Mouse (Mus musculus): ENCODE measurements around the gene Rab12. TPM values are rescaled to one million over a fixed set of nuclear protein-coding genes. Genes with fewer than 3 reads are reported as not detected.

The Rab12 gene
- polyA plus RNA-seq, 1 experiment: 46.9 TPM

DNA sequence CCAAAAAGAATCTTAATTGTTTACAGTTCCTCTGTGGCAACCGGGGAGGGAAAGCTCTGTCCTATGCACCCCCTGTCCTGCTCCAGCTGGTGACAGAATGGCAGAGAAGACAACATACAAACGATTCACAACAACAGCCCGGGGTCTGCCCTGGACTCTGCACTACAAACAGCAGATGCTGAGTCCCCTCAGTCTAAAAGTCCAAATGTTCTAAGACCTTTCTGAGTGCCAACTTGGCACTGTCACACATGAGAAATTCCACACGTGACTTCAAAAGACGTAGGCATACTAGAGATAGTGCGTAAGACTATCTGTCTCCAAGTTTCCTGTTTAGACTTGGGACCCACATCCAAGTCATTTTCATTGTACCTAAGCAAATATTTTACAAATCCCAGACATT is 16.7 kb downstream of the Rab12 start:
- TF ChIP-seq TCF3 (IDR thresholded peaks at IDR 0.05; ENCODE audit: insufficient read length, low read depth) (no peak), USF1 (IDR thresholded peaks at IDR 0.05; ENCODE audit: low read depth) (no peak), TCF12 (IDR thresholded peaks at IDR 0.05; ENCODE audit: insufficient read depth, poor library complexity, severe bottlenecking) (no peak), E2F4 (IDR thresholded peaks at IDR 0.05; ENCODE audit: insufficient read depth) (no peak), MYOD1 (IDR thresholded peaks at IDR 0.05; ENCODE audit: control insufficient read depth in 1 of 3, insufficient read length in 2 of 3, low read depth in 2 of 3) (no peak), REST (IDR thresholded peaks at IDR 0.05; ENCODE audit: insufficient read depth, insufficient read length) (no peak), MAX (IDR thresholded peaks at IDR 0.05; ENCODE audit: low read depth) (no peak), SRF (IDR thresholded peaks at IDR 0.05; ENCODE audit: control insufficient read depth, insufficient read length, low read depth) (no peak), CEBPB (IDR thresholded peaks at IDR 0.05; ENCODE audit: insufficient read depth, poor library complexity, severe bottlenecking) (no peak), MYOG (IDR thresholded peaks at IDR 0.05; ENCODE audit: control insufficient read depth in 1 of 3, insufficient read depth in 1 of 3, insufficient read length in 2 of 3, low read depth in 2 of 3) (no peak), POLR2A (IDR thresholded peaks at IDR 0.05; ENCODE audit: insufficient read length, low read depth) (no peak), POLR2AphosphoS2 (IDR thresholded peaks at IDR 0.05; ENCODE audit: insufficient read length, low read depth) (no peak)
- Histone ChIP-seq H3ac (ENCODE audit: control insufficient read depth, insufficient read length) (no peak overlapping the region), H3K27me3 (ENCODE audit: control insufficient read depth, insufficient read depth, insufficient read length) (no peaks in the 10 kb centered on the region), H3K79me2 (ENCODE audit: control insufficient read depth, insufficient read depth) (peaks cover 2% of the 10 kb centered on the region), H3K4me3 (no peak overlapping the region), H3K36me3 (ENCODE audit: control insufficient read depth, insufficient read depth) (peaks cover 5% of the 10 kb centered on the region), H3K4me2 (ENCODE audit: low read depth) (no peak overlapping the region)

DNA sequence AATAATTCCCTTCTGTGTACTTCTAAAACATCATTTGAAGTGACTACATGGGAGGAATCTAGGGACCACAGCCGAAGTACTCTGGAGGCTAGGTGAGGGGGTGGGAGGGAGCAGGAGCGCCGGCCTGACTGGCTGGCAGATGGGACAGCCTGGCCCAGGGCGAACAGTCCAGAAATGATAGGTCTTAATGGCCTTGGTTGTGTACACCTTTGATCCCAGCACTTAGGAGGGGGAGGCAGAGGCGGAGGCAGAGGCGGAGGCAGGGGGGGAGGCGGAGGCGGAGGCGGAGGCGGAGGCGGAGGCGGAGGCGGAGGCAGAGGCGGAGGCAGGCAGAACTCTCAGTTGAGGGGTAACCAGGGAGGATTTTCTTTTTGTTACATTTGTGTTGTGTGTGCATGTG is 20.9 kb downstream of the Rab12 start:
- Histone ChIP-seq H3K36me3 (ENCODE audit: control insufficient read depth, insufficient read depth) (peaks cover 32% of the 10 kb centered on the region), H3K79me2 (ENCODE audit: control insufficient read depth, insufficient read depth) (no peaks in the 10 kb centered on the region), H3K27me3 (ENCODE audit: control insufficient read depth, insufficient read depth, insufficient read length) (no peaks in the 10 kb centered on the region), H3K4me3 (no peak overlapping the region), H3K4me2 (ENCODE audit: low read depth) (no peak overlapping the region), H3ac (ENCODE audit: control insufficient read depth, insufficient read length) (no peak overlapping the region)
- TF ChIP-seq SRF (IDR thresholded peaks at IDR 0.05; ENCODE audit: control insufficient read depth, insufficient read length, low read depth) (no peak), REST (IDR thresholded peaks at IDR 0.05; ENCODE audit: insufficient read depth, insufficient read length) (no peak), MAX (IDR thresholded peaks at IDR 0.05; ENCODE audit: low read depth) (no peak), POLR2A (IDR thresholded peaks at IDR 0.05; ENCODE audit: insufficient read length, low read depth) (no peak), POLR2AphosphoS2 (IDR thresholded peaks at IDR 0.05; ENCODE audit: insufficient read length, low read depth) (no peak), CEBPB (IDR thresholded peaks at IDR 0.05; ENCODE audit: insufficient read depth, poor library complexity, severe bottlenecking) (no peak), MYOG (IDR thresholded peaks at IDR 0.05; ENCODE audit: control insufficient read depth in 1 of 3, insufficient read depth in 1 of 3, insufficient read length in 2 of 3, low read depth in 2 of 3) (no peak), USF1 (IDR thresholded peaks at IDR 0.05; ENCODE audit: low read depth) (no peak), MYOD1 (IDR thresholded peaks at IDR 0.05; ENCODE audit: control insufficient read depth in 1 of 3, insufficient read length in 2 of 3, low read depth in 2 of 3) (no peak)

DNA sequence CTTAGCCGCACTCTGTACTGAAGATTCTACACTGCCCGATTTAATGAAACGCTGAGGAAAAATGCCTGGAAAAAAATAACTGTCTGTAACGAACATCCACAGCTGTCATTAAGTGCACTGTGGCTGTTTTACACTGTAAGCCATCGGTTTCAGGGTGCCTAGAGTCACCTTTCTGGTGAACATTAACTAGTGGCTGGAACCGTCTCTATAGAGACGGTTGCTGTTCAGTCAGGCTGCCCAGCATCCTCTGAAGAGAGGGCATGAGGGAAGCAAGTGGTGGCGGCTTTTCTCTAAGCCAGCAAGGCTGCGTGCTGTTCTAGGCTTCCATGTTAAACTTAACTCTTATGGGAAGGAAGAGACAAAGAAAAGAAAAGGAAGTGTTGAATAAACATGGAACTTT is 22.9 kb downstream of the Rab12 start:
- Histone ChIP-seq H3K27me3 (ENCODE audit: control insufficient read depth, insufficient read depth, insufficient read length) (no peaks in the 10 kb centered on the region), H3ac (ENCODE audit: control insufficient read depth, insufficient read length) (no peak overlapping the region), H3K4me2 (ENCODE audit: low read depth) (no peak overlapping the region), H3K4me3 (no peak overlapping the region), H3K36me3 (ENCODE audit: control insufficient read depth, insufficient read depth) (peaks cover 32% of the 10 kb centered on the region), H3K79me2 (ENCODE audit: control insufficient read depth, insufficient read depth) (no peaks in the 10 kb centered on the region)
- no peak for TF ChIP-seq E2F4 (IDR thresholded peaks at IDR 0.05; ENCODE audit: insufficient read depth)
- no peak for TF ChIP-seq POLR2A (IDR thresholded peaks at IDR 0.05; ENCODE audit: insufficient read length, low read depth)
- TF ChIP-seq CEBPB (IDR thresholded peaks at IDR 0.05; ENCODE audit: insufficient read depth, poor library complexity, severe bottlenecking): no peak
- TF ChIP-seq MYOG (IDR thresholded peaks at IDR 0.05; ENCODE audit: control insufficient read depth in 1 of 3, insufficient read depth in 1 of 3, insufficient read length in 2 of 3, low read depth in 2 of 3): no peak
- TF ChIP-seq REST (IDR thresholded peaks at IDR 0.05; ENCODE audit: insufficient read depth, insufficient read length): no peak
- no peak for TF ChIP-seq POLR2AphosphoS2 (IDR thresholded peaks at IDR 0.05; ENCODE audit: insufficient read length, low read depth)
- no peak for TF ChIP-seq SRF (IDR thresholded peaks at IDR 0.05; ENCODE audit: control insufficient read depth, insufficient read length, low read depth)
- no peak for TF ChIP-seq USF1 (IDR thresholded peaks at IDR 0.05; ENCODE audit: low read depth)
- TF ChIP-seq MYOD1 (IDR thresholded peaks at IDR 0.05; ENCODE audit: control insufficient read depth in 1 of 3, insufficient read length in 2 of 3, low read depth in 2 of 3): no peak
- no peak for TF ChIP-seq TCF12 (IDR thresholded peaks at IDR 0.05; ENCODE audit: insufficient read depth, poor library complexity, severe bottlenecking)
- no peak for TF ChIP-seq TCF3 (IDR thresholded peaks at IDR 0.05; ENCODE audit: insufficient read length, low read depth)
- TF ChIP-seq MAX (IDR thresholded peaks at IDR 0.05; ENCODE audit: low read depth): no peak

DNA sequence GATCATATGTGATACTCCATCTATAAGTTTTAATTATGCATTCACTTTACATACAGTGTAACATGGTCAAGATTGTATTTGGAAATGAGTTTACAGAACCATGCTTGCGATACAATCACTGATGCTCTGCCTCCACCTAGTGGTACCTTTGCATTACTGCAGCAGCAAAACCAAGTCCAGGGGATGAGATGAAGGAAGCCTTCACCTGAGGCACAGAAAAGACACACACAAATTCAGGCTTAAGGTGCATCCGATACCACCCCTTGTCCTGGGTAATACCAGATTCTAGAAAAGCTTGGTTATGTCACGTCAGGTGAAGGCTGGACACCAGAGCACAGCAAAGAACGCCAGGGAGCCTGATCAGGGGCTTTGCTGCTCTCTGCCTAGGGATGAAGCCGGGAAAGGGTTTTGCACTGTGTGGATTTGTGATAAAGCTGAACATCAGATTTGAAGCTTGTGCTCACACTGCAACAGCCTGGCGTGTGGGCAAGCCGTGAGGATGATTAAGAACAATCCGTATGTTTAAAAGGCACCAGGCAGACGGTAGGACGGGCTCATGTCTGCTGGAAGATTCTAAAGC is 29.4 kb downstream of the Rab12 start:
- Histone ChIP-seq H3K36me3 (ENCODE audit: control insufficient read depth, insufficient read depth) (peaks cover 13% of the 10 kb centered on the region), H3K4me3 (no peak overlapping the region), H3ac (ENCODE audit: control insufficient read depth, insufficient read length) (no peak overlapping the region), H3K27me3 (ENCODE audit: control insufficient read depth, insufficient read depth, insufficient read length) (no peaks in the 10 kb centered on the region), H3K79me2 (ENCODE audit: control insufficient read depth, insufficient read depth) (no peaks in the 10 kb centered on the region), H3K4me2 (ENCODE audit: low read depth) (no peak overlapping the region)
- TF ChIP-seq MAX (IDR thresholded peaks at IDR 0.05; ENCODE audit: low read depth) (no peak), POLR2AphosphoS2 (IDR thresholded peaks at IDR 0.05; ENCODE audit: insufficient read length, low read depth) (no peak)

DNA sequence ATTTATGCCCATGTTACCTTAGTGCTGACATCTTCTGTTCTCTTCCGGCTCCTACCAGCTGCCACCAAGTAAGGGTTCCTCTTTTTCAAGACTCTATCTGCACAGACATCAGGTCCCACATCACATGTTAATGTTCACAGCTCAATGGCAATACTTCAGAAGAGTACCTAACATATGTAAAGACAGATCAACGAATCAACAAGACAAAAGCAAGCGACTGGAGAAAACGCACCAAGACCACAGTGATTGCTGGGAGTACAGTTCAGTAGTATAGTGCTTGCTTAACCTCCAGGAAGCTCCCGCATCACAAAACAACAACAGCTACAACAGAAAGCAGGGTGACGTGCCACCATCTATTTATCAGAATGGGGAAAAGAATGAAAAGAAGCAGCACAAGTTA is 33.0 kb downstream of the Rab12 start:
- Histone ChIP-seq H3K4me3 (no peak overlapping the region), H3K4me2 (ENCODE audit: low read depth) (no peak overlapping the region), H3ac (ENCODE audit: control insufficient read depth, insufficient read length) (no peak overlapping the region), H3K79me2 (ENCODE audit: control insufficient read depth, insufficient read depth) (no peaks in the 10 kb centered on the region), H3K27me3 (ENCODE audit: control insufficient read depth, insufficient read depth, insufficient read length) (no peaks in the 10 kb centered on the region), H3K36me3 (ENCODE audit: control insufficient read depth, insufficient read depth) (no peaks in the 10 kb centered on the region)
- no peak for TF ChIP-seq SRF (IDR thresholded peaks at IDR 0.05; ENCODE audit: control insufficient read depth, insufficient read length, low read depth)
- TF ChIP-seq TCF3 (IDR thresholded peaks at IDR 0.05; ENCODE audit: insufficient read length, low read depth): no peak
- TF ChIP-seq TCF12 (IDR thresholded peaks at IDR 0.05; ENCODE audit: insufficient read depth, poor library complexity, severe bottlenecking): no peak
- TF ChIP-seq CEBPB (IDR thresholded peaks at IDR 0.05; ENCODE audit: insufficient read depth, poor library complexity, severe bottlenecking): no peak
- no peak for TF ChIP-seq E2F4 (IDR thresholded peaks at IDR 0.05; ENCODE audit: insufficient read depth)

All from myocyte (in vitro differentiated cells).